Mouse (Mus musculus) layer of hippocampus, adult 18-20 months (tissue): ENCODE measurements at regions not wholly inside any gene's neighbourhood (a gene's known extent, or its start where the extent isn't known, plus 50 kb on each side); places are given as distances from the start of the nearest gene placed in this dataset.

ENCODE experiments used
- DNase-seq, 2 experiments: peaks; one replicate each; pipeline ENCODE4 v3.0.0; 2022; ENCODE audit warnings: low spot score in 2 of 2

DNA sequence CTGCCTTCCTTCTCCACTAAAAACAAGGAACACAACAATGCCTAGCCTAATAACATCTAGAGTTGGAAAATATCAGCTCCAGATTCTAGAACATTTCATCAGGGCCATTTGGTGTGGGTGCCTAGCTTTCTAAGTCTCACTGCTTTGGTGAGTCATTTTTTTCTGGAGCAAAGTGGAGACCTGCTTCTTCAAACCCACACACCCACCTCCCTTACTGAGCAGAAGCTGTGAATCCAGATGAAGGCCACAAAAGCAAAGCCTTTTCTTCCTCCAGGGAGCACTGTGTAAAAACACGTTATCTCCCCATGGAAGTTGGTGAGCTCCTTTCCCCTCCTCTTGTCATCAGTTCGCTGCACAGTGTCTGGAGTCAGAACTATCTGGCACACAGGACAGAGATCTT lies 294.1 kb downstream of the Mex3b start:
- DNase-seq, result no peak

DNA sequence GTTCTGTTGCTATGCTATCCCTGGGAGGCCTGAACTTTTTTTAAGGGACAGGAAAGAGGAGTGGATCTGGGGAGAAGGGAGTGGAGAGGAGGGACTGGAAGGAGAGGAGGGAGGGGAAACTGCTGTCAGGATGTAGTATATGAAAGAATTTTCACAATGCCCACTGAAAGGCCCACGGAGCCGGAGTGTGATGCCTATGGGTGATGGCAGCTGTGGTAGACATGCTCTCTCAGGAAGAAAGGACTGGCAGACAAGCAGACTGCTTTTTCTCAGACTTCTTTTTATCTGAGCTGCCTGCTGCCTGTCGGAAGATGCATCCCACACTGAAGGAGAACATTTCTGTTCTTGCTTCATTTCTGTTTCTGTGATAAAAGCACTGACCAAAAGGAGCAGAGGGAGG lies 295.7 kb downstream of the Mex3b start:
- no peak for DNase-seq

DNA sequence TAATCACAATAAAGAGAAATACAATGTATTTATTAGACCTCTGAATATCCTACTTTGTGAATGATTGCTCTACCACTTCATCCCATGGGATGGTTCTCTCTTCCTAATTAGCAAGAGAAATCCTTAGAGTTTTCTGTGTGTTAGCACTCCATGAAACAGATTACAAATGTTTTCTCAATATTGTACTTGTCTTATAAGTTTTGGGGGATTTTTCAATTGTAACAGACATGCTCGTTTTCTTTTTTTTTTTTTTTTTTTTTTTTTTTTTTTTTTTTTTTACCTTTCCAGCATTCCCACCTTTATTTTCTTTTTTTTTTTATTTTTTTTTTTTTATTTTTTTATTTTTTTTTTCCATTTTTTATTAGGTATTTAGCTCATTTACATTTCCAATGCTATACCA lies 312.3 kb downstream of the Mex3b start:
- DNase-seq, result no peak

DNA sequence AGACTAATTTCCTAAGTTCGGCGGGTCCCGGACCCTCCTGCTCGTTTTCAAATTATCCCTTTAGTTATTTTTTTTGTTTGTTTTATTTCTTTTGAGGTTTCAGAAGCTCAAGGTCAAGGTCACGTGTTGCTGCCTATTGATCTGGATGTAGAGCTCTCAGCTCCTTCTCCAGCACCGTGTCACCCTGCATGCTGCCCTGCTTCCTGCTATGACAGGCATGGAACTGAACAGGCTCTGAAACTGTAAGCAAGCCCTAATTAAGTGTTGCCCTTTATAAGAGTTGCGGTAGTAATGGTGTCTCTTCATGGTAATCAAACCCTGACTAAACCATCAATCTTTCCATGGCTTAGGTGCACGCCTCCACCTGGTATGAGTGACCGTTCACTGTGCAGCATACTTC lies 319.2 kb downstream of the Mex3b start:
- no peak for DNase-seq

DNA sequence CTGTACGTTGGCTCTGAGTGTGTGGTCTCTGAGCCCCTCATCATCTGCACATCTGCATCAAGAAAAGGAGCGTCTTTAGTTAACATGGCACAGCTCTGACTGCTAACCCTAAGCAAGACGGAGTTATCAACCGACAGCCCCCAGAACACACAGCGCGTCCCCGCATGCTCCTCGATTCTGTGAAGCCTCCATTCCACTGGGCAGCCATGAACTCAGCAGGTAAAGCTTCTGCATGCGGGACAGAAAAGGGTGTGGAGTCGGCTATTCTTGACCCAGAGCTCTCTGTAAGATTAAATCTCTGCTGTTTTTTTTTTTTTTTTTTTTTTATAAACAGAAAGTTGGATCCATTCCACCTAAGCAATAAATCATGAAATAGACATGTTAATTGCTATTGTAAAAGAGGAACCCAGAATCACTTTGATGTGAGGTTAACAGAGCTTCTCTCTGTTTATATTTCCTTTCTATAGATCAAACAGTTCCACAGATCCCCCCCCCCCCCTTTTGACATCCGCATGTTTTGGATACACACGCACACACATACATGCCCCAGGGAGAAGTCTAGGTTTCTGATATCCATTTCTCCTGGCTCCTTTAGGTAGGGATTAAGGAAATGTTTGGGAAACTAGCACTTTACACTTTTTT lies 328.9 kb downstream of the Mex3b start:
- no peak for DNase-seq

DNA sequence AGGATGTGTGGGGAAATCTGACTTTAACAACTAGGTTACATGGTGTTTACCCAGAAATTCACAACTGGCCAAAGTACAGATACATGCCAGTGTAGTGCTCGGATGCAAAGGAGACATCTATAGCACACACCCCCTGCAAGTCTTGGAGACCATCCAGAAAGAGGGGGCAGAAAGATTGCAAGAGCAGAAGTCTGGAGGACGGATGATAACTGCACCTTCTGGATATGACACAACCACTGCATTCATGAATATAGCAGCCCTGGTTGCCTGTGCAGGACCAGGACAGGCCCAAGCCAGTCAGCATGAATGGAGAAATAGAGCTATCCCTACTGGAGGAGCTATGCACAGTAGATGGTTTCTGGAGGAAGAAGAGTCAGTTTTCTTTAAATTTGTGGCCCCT lies 330.4 kb downstream of the Mex3b start:
- no peak for DNase-seq

DNA sequence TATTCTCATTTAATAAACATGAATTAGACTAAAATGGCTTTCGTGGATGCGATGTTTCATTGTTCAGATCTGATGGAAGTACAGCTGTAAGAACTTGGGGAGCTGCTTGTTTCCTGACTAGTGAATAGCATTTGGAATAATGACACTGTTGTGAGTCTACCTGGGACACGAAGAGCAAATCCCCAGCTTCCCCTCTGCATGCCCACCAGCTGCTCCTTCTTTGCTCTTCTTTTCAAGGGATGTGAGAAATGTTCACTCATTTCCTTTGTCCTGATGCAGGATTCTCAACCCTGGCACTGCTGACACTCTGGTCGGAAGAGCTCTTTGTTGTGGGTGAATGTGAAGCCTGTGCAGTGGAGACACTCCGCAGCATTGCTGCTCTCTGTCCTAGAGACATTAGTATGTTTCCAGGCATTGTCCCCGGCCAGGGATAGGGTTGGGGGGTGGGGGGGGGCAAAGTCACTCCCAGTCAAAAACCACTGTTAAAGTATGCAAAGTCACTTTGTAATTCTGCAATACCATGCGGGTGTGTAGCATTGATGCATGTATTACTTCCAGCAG lies 334.1 kb downstream of the Mex3b start:
- no peak for DNase-seq

DNA sequence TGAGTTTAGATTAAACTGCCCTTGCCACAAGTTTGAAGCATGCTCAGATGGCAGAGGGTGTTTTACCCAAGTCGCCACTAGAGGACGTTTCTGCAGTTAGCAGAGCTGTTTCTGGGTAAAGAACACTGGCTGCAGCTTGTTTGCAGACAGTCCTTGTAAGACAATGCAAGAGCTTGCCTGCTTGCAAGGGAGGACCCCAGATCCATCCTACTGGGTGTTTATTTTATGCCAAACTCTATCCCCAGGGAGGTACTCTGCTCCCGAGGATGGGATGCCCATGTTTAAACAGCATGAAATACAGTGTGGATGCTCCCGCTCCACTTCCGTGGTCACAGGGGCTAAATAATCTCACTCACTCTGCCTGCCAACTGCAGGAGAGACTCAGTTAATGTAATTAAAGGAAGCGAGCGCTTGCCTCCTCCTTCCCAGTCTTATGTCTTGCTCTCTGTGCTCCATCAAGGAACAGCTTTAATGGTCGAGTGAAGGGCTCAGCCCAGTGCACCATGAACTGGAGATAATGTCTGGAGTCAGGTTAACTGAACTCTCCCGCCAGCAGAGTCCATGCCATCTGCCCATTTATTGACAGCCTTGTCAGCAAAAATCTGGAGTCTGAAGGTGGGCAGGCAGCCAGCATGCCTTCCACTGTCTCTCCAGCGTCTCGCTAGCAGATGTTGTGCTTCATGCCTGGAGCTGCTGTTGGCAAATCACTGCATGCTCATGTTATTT lies 334.8 kb downstream of the Mex3b start:
- peak; percentile 55 to 81 for DNase-seq

DNA sequence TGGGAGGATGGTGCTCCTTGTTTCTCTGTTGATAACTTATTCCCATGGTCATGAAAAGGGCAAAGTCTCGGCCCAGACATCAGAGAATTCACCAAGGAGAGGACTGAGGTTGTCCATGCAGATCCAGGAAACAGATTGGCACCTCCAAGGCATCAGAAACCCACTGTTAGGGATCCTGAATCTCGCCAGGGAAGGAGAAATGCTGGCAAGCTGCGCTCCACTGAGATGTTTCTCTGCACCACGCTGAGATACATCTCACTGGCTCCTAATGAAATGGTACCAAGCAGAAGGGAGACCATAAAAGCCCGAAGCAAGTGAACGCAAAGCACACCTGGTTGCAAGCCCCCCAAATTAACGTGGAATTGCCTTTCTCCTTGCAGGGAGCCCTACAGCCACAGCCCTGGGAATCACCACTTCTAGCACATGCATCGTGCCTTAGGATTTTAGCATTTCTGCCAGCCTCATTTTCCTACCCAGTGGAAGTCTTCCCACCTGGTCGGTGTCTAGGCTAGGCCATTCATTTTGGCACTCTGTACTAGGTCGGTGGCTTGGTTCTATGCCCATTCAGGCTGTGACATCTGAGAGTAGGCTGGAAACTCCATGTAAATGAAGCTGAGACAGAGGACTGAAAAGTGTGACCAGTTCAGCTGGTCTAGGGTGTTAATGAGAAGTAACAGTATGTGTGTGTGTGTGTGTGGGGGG lies 336.3 kb downstream of the Mex3b start:
- no peak for DNase-seq

DNA sequence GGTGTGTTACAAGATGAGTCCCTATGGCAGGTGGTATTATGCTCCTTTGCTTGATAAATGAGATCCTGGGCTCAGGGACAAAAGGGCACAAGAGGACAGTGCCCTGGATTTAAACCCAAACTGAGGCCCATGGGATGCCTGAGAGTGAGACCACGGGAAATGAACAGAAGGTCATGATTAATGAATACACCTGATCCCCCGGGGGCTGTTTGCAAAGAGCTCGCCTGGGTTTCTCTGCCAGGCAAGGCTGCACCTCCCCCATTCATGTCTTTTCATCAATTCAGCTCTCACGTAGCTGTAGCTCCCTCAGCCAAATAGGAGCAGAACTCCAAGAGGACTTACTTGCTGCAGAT lies 336.9 kb downstream of the Mex3b start:
- no peak for DNase-seq

DNA sequence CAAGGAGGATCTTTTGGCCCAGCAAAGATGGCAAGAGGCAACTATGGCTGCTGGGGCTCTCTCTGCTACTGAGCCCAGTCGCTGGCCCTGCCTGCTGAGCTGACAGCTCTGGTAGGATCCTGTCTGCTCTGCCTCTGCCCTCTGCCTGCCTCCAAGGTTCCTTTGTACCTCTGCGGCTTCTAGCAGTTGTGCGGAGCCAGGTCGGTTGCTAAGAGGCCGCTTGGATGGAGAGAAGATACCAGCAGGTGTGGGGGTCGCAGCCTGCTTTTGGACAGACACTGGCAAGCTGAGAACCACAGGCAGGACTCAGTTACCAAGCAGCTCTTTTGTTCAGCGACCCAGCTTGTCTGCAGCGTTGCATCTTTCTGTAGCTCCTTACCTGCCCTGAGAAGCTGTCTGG lies 337.6 kb downstream of the Mex3b start:
- no peak for DNase-seq

DNA sequence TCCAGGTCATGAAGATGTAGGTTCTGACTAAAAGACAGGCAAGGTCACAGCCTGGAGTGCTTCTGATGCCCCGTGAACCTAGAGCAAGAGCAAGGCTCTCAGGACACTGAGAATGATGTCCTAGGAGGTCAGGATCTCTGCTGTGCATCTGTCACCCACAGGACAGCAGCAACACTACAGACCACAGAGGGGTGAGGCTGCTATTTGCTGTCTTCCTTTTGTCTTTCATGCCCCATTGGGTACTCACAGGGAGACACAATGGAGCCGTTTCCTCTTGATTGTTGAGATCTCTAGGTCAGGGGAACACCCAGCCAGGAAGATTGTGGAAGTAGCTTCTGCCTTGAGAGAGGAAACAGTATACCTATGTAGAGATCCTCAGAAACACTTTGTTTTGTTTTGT lies 339.9 kb downstream of the Mex3b start:
- no peak for DNase-seq

DNA sequence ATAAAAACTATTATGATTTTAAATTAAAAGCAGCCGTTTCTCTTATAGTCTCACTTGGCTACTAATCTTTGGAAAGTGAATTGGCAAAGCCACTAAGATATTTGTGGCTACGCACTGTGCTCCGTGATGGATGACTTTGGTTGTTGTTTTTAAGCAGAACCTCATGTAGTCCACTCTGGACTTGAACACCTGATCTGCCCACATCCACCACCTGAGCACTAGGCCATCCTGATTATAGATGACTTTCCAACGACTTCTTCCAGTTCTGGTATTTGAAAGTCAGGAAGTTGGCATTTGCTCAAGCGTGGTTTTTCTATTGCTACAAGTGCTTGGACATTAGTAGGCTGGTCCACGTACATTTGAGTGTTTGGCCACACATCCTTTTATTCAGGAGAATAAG lies 344.5 kb downstream of the Mex3b start:
- no peak for DNase-seq

DNA sequence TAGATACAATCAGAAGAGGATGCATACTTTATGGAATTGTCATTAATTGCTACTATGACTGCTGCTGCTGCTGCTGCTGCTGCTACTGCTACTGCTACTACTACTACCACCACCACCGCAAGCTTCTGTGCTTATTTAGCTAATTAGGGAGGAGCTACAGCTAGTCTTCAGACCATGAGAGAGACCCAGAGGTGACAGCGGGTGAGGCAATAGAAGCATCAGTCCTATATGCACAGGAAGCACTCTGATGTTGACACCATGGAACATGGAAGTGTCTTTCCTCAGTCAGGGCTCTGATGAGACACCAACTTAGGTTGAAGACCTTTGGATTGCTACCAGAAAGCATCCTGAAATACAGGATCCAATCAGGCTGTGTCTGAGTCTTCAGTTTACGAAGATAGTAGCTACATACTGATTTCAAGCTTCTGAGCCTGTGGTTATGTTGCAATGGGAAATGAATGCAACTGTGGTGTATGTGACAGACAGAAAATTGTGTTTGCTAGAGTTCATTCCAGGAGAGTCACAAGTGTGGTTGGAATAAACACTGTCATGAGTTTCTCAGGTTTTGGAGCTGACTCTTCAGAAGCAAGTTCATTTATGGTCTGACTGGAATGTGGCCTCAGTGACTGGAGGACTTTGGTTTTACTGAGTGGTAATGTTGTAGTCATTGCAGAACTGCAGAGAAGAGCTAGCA lies 355.0 kb downstream of the Mex3b start:
- no peak for DNase-seq

DNA sequence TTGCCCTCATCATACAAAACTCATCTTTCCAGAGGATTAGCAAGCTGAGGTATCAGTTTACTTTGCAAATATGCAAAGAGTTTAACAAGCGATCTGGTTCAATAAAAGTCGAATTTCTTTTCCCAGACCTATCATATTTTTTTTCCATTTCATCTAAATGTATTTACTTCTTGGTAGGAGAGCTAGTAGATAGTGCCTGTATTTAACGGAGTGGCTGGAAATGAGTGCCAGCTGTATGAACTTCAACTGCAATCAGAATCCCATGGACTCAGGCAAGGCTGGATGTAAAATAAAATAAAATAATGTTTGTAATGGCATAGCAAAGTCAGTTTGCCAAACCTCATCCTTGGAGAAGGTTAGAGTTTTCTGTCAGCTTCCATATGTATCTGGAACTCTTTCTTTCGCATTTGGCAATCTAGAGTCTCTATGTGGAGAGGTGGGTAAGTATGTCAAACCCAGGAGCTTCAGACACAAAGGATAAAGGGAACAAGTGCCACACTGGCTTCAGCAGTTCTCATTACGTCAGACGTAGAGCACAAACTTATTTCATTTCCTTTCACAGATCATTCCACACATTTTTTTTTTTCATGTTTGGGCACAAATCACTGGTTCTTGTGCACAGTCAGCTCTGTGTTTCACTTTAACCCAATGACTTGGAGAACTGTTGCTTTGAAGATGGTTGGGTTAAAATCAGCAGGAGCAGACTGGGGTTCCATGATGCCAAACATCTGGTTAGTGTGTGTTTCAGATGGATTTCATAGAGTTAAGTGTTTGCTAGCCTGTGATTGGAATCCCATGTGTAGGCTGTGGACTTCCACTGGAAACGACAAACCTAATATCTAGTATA lies 357.2 kb upstream of the Tmc3 start:
- DNase-seq, result no peak

DNA sequence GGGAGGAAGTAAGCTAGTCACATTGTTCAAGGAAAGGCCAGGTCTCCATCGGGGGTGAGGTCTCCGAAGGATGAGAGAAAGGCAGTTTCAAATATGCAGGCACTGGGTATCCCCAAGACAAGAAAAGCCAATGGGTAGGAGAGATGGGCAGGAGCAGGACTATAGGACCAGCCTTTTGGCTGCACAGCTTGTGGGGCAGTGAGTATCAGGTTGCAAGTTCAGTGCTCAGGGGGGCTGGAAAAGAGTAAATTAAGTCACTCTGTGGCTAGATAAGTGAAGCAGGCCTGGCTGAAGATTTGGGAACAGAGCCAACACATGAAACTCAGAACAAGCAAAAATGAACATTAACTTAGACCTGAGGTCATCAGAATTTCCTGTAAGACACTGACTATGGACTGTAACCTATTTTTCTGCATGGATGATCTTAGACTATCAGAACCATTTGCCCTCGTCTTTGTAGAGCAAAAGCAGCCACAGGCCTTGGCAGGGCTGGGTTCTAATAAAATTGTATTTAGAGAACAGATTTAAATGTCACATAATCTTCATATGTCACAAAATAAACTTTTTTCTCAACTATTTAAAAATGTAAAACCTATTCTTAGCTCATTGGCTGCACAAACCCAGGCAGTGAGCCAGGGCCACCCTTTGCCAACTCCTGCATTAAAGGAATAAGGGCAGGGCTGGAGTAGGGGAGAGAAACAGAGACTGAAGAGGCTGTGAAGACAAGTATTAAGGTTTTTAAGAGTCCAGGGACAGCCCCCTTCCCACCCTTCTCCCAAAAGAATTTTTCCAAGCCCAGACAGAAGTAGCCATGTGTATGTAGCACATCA lies 354.0 kb upstream of the Tmc3 start:
- DNase-seq, result peak; percentile 47 to 75

DNA sequence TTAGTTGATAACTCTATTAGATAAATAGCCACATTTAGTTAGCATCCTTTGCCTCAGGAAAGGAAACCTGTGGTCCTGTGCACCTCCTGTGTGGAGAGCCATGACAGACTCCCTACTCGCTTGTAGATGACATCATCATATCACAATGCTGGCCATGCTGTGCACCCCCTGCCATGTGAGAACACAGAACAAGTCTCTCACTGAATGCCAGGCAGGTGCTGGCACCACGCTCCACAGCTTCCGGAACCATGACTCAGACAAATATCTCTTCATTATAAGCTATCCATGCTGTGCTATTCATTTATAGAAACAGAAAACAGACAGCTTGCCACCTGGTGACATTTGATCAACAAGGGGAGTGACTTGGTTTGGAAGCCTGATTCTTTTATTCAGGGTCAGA lies 349.1 kb upstream of the Tmc3 start:
- peak; percentile 12 to 64 for DNase-seq

DNA sequence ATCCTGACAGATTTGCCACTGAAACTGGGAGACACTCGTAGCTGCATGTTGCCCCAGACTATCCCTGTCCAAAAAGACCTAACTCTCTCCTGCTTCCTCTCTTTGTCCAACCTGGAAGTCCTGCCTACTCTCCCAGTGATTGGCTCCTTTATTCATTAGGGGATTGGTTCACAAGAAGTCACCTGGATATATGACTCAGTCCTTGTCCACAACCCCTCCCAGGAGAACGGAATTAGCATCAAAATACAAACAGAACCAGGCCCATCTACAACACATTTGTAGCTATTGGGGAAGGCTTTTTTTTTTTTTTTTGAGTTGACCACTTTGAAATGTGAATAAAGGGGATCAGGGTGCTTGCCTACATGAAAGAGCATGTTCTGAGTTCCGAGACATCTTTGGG lies 347.4 kb upstream of the Tmc3 start:
- DNase-seq, result no peak

DNA sequence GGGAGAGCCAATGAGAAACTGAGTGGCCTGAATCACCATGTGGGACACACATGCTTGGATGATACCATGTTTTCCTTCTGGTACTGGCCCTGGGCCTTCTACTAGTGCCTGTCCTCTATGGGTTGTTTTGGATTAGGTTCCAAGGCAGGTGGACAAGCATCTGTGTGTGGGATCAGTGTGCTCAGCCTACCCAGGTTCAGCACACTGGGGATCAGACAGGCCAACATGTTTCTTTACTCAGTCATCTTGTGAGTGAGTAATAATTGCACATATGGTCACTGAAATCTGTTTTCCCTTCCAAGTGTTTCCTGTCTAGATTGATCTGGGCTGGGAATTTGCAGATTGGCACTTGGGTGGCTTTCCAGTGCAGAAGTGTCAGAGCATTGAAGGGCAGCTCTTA lies 346.6 kb upstream of the Tmc3 start:
- peak; percentile 71 to 87 for DNase-seq

DNA sequence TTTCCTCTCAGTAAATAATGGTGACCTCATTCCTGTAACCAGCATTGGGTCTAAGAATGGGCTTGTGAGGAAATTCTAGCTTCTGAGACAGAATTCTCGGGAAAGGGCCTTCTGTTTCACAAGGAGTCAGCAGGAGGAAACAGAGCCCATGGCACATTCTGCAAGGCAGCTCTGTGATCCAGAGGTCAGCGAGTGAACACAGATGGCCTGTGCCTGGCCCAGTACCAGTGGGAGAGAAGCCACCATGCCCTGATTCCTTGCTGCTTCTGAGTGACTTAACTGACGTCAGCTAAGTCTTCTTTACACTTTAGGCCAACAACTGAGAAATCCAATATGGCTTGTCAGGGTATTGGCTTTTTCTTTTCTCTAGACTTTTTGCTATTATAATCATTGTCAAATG lies 342.5 kb upstream of the Tmc3 start:
- no peak for DNase-seq
